Mouse (Mus musculus) MEL (cell line): ENCODE measurements at regions not wholly inside any gene's neighbourhood (a gene's known extent, or its start where the extent isn't known, plus 50 kb on each side); places are given as distances from the start of the nearest gene placed in this dataset.

Experiments
- DNase-seq: peaks from one replicate; pipeline ENCODE4 v3.0.0; 2011; ENCODE audit warnings: low read depth, low spot score
- H3K27ac ChIP-seq: 2 replicates; pipeline ENCODE4 v1.5.1; 2012; ENCODE audit warnings: low read depth, mild to moderate bottlenecking, control low read depth, low read length, moderate library complexity; ENCODE audit not compliant: control insufficient read depth
- H3K27me3 ChIP-seq, 2 experiments: fragments of 150-350 bp in 1 of 2; sonication (generic) in 1 of 2; 2 replicates each; pipeline ENCODE4 v1.6.1; 2012; ENCODE audit warnings: low read length in 2 of 2, mild to moderate bottlenecking in 2 of 2, improper control_type of control experiment in 1 of 2, moderate library complexity in 1 of 2; ENCODE audit not compliant: insufficient read depth in 2 of 2, control insufficient read depth in 1 of 2
- H3K36me3 ChIP-seq, 2 experiments: 2 replicates each; pipeline ENCODE4 v1.6.1; 2012 to 2014; ENCODE audit warnings: low read length in 2 of 2, improper control_type of control experiment in 1 of 2, inconsistent platforms in 1 of 2, mild to moderate bottlenecking in 1 of 2; ENCODE audit not compliant: insufficient read depth in 2 of 2, control insufficient read depth in 1 of 2
- H3K4me1 ChIP-seq, 2 experiments: fragments of 150-350 bp in 1 of 2; sonication (generic) in 1 of 2; 2 replicates each; pipeline ENCODE4 v1.6.1; 2012; ENCODE audit warnings: low read length in 2 of 2, improper control_type of control experiment in 1 of 2, mild to moderate bottlenecking in 1 of 2; ENCODE audit not compliant: insufficient read depth in 2 of 2, control insufficient read depth in 1 of 2
- H3K4me3 ChIP-seq, 2 experiments: fragments of 150-350 bp in 1 of 2; sonication (generic) in 1 of 2; 2 replicates each; pipeline ENCODE4 v1.5.1; 2012; ENCODE audit warnings: low read depth in 2 of 2, low read length in 2 of 2, mild to moderate bottlenecking in 2 of 2, moderate library complexity in 2 of 2, control low read depth in 1 of 2, improper control_type of control experiment in 1 of 2; ENCODE audit not compliant: control insufficient read depth in 1 of 2, insufficient read depth in 1 of 2
- H3K79me2 ChIP-seq: 2 replicates; pipeline ENCODE4 v1.6.1; 2012; ENCODE audit warnings: mild to moderate bottlenecking, low read length, moderate library complexity; ENCODE audit not compliant: control insufficient read depth, poor library complexity, insufficient read depth
- H3K9ac ChIP-seq: 2 replicates; pipeline ENCODE4 v1.6.1; 2012; ENCODE audit warnings: low read depth, mild to moderate bottlenecking, control low read depth, low read length, moderate library complexity; ENCODE audit not compliant: control insufficient read depth, poor library complexity, severe bottlenecking
- H3K9me3 ChIP-seq: fragments of 150-350 bp; sonication (generic); replicated peaks from 2 replicates; pipeline ENCODE4 v1.6.1; 2012; ENCODE audit warnings: mild to moderate bottlenecking, low read length, improper control_type of control experiment, moderate library complexity; ENCODE audit not compliant: insufficient read depth
- E2F4 ChIP-seq: IDR thresholded peaks from 2 replicates; pipeline ENCODE4 v1.6.1; 2011; ENCODE audit warnings: low read depth, low read length, improper control_type of control experiment, borderline replicate concordance
- GATA1 ChIP-seq: IDR thresholded peaks from 2 replicates; pipeline ENCODE4 v1.6.1; 2011; ENCODE audit warnings: low read depth, low read length, improper control_type of control experiment
- HCFC1 ChIP-seq: IDR thresholded peaks from 2 replicates; pipeline ENCODE4 v1.6.1; 2012; ENCODE audit warnings: low read depth, mild to moderate bottlenecking, inconsistent platforms, low read length, improper control_type of control experiment, moderate library complexity
- MAFK ChIP-seq: IDR thresholded peaks from 2 replicates; pipeline ENCODE4 v1.6.1; 2011; ENCODE audit warnings: low read depth, mild to moderate bottlenecking, low read length, improper control_type of control experiment, borderline replicate concordance
- MEF2A ChIP-seq: IDR thresholded peaks from 2 replicates; pipeline ENCODE4 v1.6.1; 2014; ENCODE audit warnings: low read depth, mild to moderate bottlenecking, inconsistent platforms, low read length, improper control_type of control experiment; ENCODE audit not compliant: poor library complexity, insufficient replicate concordance, severe bottlenecking; ENCODE audit errors: extremely low read depth
- MXI1 ChIP-seq: IDR thresholded peaks from 2 replicates; pipeline ENCODE4 v1.6.1; 2011; ENCODE audit warnings: mild to moderate bottlenecking, low read depth, low read length, improper control_type of control experiment
- MYB ChIP-seq: IDR thresholded peaks from 2 replicates; pipeline ENCODE4 v1.6.1; 2011; ENCODE audit warnings: mild to moderate bottlenecking, low read depth, low read length, improper control_type of control experiment
- MYC ChIP-seq: IDR thresholded peaks from 2 replicates; pipeline ENCODE4 v1.6.1; 2011; ENCODE audit warnings: low read depth, mild to moderate bottlenecking, low read length, improper control_type of control experiment, moderate library complexity
- POLR2A ChIP-seq, 2 experiments: IDR thresholded peaks; 2 replicates each; pipeline ENCODE4 v1.6.1; 2011 to 2012; ENCODE audit warnings: low read length in 2 of 2, mild to moderate bottlenecking in 2 of 2, control low read depth in 1 of 2, improper control_type of control experiment in 1 of 2, low read depth in 1 of 2, moderate library complexity in 1 of 2; ENCODE audit not compliant: control insufficient read depth in 1 of 2, insufficient read depth in 1 of 2, poor library complexity in 1 of 2
- RAD21 ChIP-seq: IDR thresholded peaks from 2 replicates; pipeline ENCODE4 v1.6.1; 2011; ENCODE audit warnings: mild to moderate bottlenecking, low read depth, low read length, improper control_type of control experiment
- RCOR1 ChIP-seq: IDR thresholded peaks from 2 replicates; pipeline ENCODE4 v1.6.1; 2012; ENCODE audit warnings: low read depth, mild to moderate bottlenecking, inconsistent platforms, low read length, improper control_type of control experiment
- SMC3 ChIP-seq: IDR thresholded peaks from 2 replicates; pipeline ENCODE4 v1.6.1; 2011; ENCODE audit warnings: low read depth, low read length, improper control_type of control experiment
- TAL1 ChIP-seq: IDR thresholded peaks from 2 replicates; pipeline ENCODE4 v1.6.1; 2012; ENCODE audit warnings: mild to moderate bottlenecking, inconsistent platforms, low read length, moderate library complexity, mixed read lengths
- TBP ChIP-seq: IDR thresholded peaks from 2 replicates; pipeline ENCODE4 v1.8.0; 2011; ENCODE audit warnings: low read depth, low read length, improper control_type of control experiment
- TCF12 ChIP-seq: IDR thresholded peaks from 2 replicates; pipeline ENCODE4 v1.6.1; 2014; ENCODE audit warnings: low read depth, mild to moderate bottlenecking, inconsistent platforms, low read length, improper control_type of control experiment, moderate library complexity
- ZKSCAN1 ChIP-seq: IDR thresholded peaks from 2 replicates; pipeline ENCODE4 v1.6.1; 2012; ENCODE audit warnings: low read depth, mild to moderate bottlenecking, inconsistent platforms, low read length, improper control_type of control experiment, moderate library complexity
- ZMIZ1 ChIP-seq: IDR thresholded peaks from 2 replicates; pipeline ENCODE4 v1.6.1; 2012; ENCODE audit warnings: low read depth, mild to moderate bottlenecking, inconsistent platforms, low read length, improper control_type of control experiment, moderate library complexity

DNA sequence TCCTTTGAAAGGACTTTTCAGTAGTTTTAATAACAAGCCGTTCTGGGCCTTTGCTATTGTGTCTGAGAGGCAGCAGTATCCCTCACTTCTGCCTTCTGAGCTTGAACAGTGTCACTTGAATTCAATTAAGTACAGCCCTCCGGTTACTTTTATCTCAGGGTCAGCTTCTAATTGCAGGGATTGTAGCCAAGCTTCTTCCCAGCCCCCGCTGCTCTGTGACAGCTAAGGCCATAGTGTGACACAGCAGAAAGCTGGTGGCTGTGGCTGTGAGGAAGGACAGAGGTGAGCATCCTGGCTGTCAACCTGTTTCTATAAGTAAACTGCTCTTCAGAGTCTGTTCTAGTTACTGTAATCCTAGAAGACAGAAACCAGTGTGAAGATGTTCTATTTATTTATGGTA is 358.5 kb upstream of the Tle4 start:
- H3K9me3 ChIP-seq = no peaks in the 10 kb centered on the region
- TF ChIP-seq HCFC1 = no peak
- no peak for TF ChIP-seq GATA1
- TF ChIP-seq ZKSCAN1 = no peak
- no peak for TF ChIP-seq MYB
- no peak for TF ChIP-seq RCOR1
- TF ChIP-seq TAL1 = no peak
- TF ChIP-seq ZMIZ1 = no peak
- no peak for TF ChIP-seq RAD21
- no peak for TF ChIP-seq POLR2A (IDR thresholded peaks at IDR 0.05; ENCODE audit: control insufficient read depth in 1 of 2, insufficient read depth in 1 of 2, low read depth in 1 of 2, low read length in 2 of 2, poor library complexity in 1 of 2)
- TF ChIP-seq SMC3 = no peak
- no peak for TF ChIP-seq E2F4
- no peak for TF ChIP-seq TCF12
- TF ChIP-seq MXI1 = no peak
- no peak for TF ChIP-seq MYC
- no peak for TF ChIP-seq MAFK
- no peak for DNase-seq

DNA sequence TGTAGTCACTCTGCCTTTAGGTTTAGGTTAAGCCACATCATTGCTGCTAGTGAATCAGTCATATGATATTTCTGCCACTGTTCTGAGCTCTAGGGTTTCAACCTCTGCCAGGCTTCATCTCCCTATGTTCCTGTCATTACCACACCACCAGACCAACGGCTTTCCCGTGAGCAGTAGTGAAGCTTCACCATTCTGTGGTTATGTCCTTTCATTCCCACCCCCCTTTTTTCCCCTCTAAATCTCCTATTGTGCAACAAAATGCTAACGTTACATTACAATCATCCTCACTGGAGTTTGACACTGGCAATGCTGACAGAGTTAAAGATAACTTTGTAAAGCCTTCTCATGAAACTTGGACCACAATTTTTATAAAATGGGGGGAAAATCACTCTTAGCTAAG is 358.1 kb upstream of the Tle4 start:
- no peaks in the 10 kb centered on the region for H3K36me3 ChIP-seq
- no peaks in the 10 kb centered on the region for H3K27me3 ChIP-seq
- TF ChIP-seq MEF2A (no peak), TBP (no peak)
- no peak overlapping the region for H3K4me3 ChIP-seq
- no peaks in the 10 kb centered on the region for H3K4me1 ChIP-seq
- H3K9ac ChIP-seq = no peak overlapping the region
- H3K9me3 ChIP-seq = no peaks in the 10 kb centered on the region
- no peaks in the 10 kb centered on the region for H3K79me2 ChIP-seq
- DNase-seq = no peak
- no peak overlapping the region for H3K27ac ChIP-seq

More for the DNA sequence above, 358.5 kb upstream of the Tle4 start:
- H3K27ac ChIP-seq = no peak overlapping the region
- no peak overlapping the region for H3K4me3 ChIP-seq
- no peaks in the 10 kb centered on the region for H3K36me3 ChIP-seq
- H3K4me1 ChIP-seq = no peaks in the 10 kb centered on the region
- no peaks in the 10 kb centered on the region for H3K27me3 ChIP-seq
- H3K9ac ChIP-seq = no peak overlapping the region
- no peaks in the 10 kb centered on the region for H3K79me2 ChIP-seq
